Mouse (Mus musculus): ENCODE data around the gene Abhd2.

GRCm38 (mm10) chr7:79331197-79331596 is 58.2 kb downstream of the Abhd2 start:
- TF ChIP-seq POLR2A (IDR thresholded peaks at IDR 0.05; ENCODE audit: low read depth, low read length): no peak
- TF ChIP-seq CTCF (IDR thresholded peaks at IDR 0.05; ENCODE audit: extremely low read depth, insufficient read depth, insufficient read length, insufficient replicate concordance): no peak

Data from spleen, adult 2 months (tissue).